Mouse (Mus musculus): ENCODE measurements at regions not wholly inside any gene's neighbourhood (a gene's known extent, or its start where the extent isn't known, plus 50 kb on each side); places are given as distances from the start of the nearest gene placed in this dataset.

- Histone ChIP-seq H3K27me3 (replicated peaks) (no peaks in the 10 kb centered on the region), H3K79me2 (replicated peaks; ENCODE audit: control insufficient read depth, extremely low read depth, insufficient read depth, poor library complexity, severe bottlenecking) (no peaks in the 10 kb centered on the region), H3K9me3 (replicated peaks; ENCODE audit: low read length) (no peaks in the 10 kb centered on the region), H3K36me3 (replicated peaks in 1 of 2; ENCODE audit: control insufficient read depth in 1 of 2, insufficient read depth in 1 of 2, low read length in 1 of 2) (no peaks in the 10 kb centered on the region), H3K4me3 (replicated peaks in 1 of 3; ENCODE audit: low read depth in 2 of 3, low read length in 2 of 3, poor library complexity in 1 of 3) (no peak overlapping the region), H3K9ac (ENCODE audit: insufficient read depth, low read depth) (no peak overlapping the region), H3K27ac (ENCODE audit: insufficient read depth, low read depth) (no peak overlapping the region), H3K4me2 (ENCODE audit: insufficient read depth, low read depth, poor library complexity, severe bottlenecking) (no peak overlapping the region), H3K4me1 (ENCODE audit: control insufficient read depth in 1 of 2, insufficient read depth in 2 of 2) (no peaks in the 10 kb centered on the region)
- DNase-seq (ENCODE audit: extremely low read depth): no peak
- TF ChIP-seq HCFC1 (IDR thresholded peaks at IDR 0.05; ENCODE audit: low read depth, low read length) (no peak), SMC3 (IDR thresholded peaks at IDR 0.05; ENCODE audit: low read depth, low read length) (no peak), ZMIZ1 (IDR thresholded peaks at IDR 0.05; ENCODE audit: low read depth, low read length) (no peak), ZKSCAN1 (IDR thresholded peaks at IDR 0.05; ENCODE audit: borderline replicate concordance, low read depth, low read length) (no peak)
- dilution Hi-C loops (cut with MboI; ENCODE audit: extremely low pct_ligation_motif_present, extremely low pct_unique_long_range_greater_than_20kb, low sequenced_read_pairs) (no loop called here), in situ Hi-C loops (cut with MboI; ENCODE audit: low pct_ligation_motif_present, low pct_unique_long_range_greater_than_20kb, low sequenced_read_pairs) (no loop called here)
Measured at GRCm38 (mm10) chr13:28449026-28449425, 191.7 kb downstream of the Gm11361 start.

DNA sequence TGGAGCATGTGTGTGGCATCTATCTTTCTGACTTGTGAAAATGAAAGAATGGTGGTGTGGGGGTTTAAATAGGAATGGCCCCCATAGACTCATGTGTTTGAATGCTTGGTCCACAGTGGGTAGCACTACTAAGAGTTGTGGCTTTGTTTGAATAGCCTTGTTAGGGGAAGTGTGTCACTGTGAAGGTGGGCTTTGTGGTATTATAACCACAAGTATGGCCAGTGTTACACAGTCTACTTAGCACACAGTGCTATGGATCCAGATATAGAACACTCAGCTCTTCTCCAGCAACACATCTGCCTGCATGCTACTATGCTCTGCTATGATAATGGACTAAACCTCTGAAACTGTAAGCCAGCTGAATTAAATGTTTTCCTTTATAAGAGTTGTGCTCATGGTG, 184.9 kb downstream of the Gm11361 start:
- Histone ChIP-seq H3K4me2 (ENCODE audit: insufficient read depth, low read depth, poor library complexity, severe bottlenecking) (no peak overlapping the region), H3K36me3 (replicated peaks in 1 of 2; ENCODE audit: control insufficient read depth in 1 of 2, insufficient read depth in 1 of 2, low read length in 1 of 2) (no peaks in the 10 kb centered on the region), H3K4me3 (replicated peaks in 1 of 3; ENCODE audit: low read depth in 2 of 3, low read length in 2 of 3, poor library complexity in 1 of 3) (no peak overlapping the region), H3K79me2 (replicated peaks; ENCODE audit: control insufficient read depth, extremely low read depth, insufficient read depth, poor library complexity, severe bottlenecking) (no peaks in the 10 kb centered on the region), H3K27ac (ENCODE audit: insufficient read depth, low read depth) (no peak overlapping the region), H3K9me3 (replicated peaks; ENCODE audit: low read length) (peaks cover 7% of the 10 kb centered on the region), H3K4me1 (ENCODE audit: control insufficient read depth in 1 of 2, insufficient read depth in 2 of 2) (peaks cover 0 to 6% of the 10 kb centered on the region in 2 experiments; a peak in 1 of 4 replicates), H3K27me3 (replicated peaks) (no peaks in the 10 kb centered on the region), H3K9ac (ENCODE audit: insufficient read depth, low read depth) (no peak overlapping the region)
- no peak for TF ChIP-seq PAX5 (IDR thresholded peaks at IDR 0.05; ENCODE audit: low read length)
- no peak for TF ChIP-seq TBP (conservative IDR thresholded peaks at IDR 0.05; ENCODE audit: low read depth, low read length)
- no peak for TF ChIP-seq POLR2A (IDR thresholded peaks at IDR 0.05; ENCODE audit: low read depth, low read length)
- no peak for TF ChIP-seq GABPA (IDR thresholded peaks at IDR 0.05; ENCODE audit: insufficient replicate concordance, low read depth, low read length)
- no peak for TF ChIP-seq IRF4 (IDR thresholded peaks at IDR 0.05; ENCODE audit: low read depth, low read length)
- TF ChIP-seq CTCF (conservative IDR thresholded peaks at IDR 0.05 in 1 of 2, IDR thresholded peaks at IDR 0.05 in 1 of 2; ENCODE audit: low read depth in 2 of 2, low read length in 2 of 2): no peak
- no peak for TF ChIP-seq POLR2AphosphoS2 (IDR thresholded peaks at IDR 0.05; ENCODE audit: low read depth, low read length)
- no peak for TF ChIP-seq RAD21 (IDR thresholded peaks at IDR 0.05; ENCODE audit: low read depth, low read length)
- no peak for TF ChIP-seq ZKSCAN1 (IDR thresholded peaks at IDR 0.05; ENCODE audit: borderline replicate concordance, low read depth, low read length)
- no peak for TF ChIP-seq ETS1 (conservative IDR thresholded peaks at IDR 0.05; ENCODE audit: low read depth, low read length)
- dilution Hi-C loops (cut with MboI; ENCODE audit: extremely low pct_ligation_motif_present, extremely low pct_unique_long_range_greater_than_20kb, low sequenced_read_pairs): no loop called here
- in situ Hi-C loops (cut with MboI; ENCODE audit: low pct_ligation_motif_present, low pct_unique_long_range_greater_than_20kb, low sequenced_read_pairs): no loop called here
- no peak for DNase-seq (ENCODE audit: extremely low read depth)

DNA sequence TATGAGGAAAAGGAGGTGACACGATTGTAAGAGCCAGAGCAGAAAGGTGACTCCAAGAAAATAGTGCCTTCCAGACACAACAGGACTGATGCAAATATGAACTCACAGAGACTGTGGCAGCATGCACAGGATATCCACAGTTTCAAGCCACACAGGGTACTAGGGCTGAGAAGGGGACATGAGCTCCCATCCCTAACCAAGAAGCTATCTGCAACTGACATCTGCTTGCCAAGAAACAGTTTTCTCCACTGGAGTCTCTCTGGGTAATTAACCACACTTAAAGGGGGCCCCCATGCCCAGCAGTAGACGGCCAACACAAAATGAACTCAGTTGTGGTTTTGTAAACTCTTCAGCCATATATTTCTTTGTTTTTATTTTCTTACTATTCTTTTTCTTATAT, 176.1 kb downstream of the Gm11361 start:
- Histone ChIP-seq H3K9me3 (replicated peaks; ENCODE audit: low read length) (no peaks in the 10 kb centered on the region), H3K27me3 (replicated peaks) (no peaks in the 10 kb centered on the region), H3K27ac (ENCODE audit: insufficient read depth, low read depth) (no peak overlapping the region), H3K4me1 (ENCODE audit: control insufficient read depth in 1 of 2, insufficient read depth in 2 of 2) (no peaks in the 10 kb centered on the region), H3K4me2 (ENCODE audit: insufficient read depth, low read depth, poor library complexity, severe bottlenecking) (no peak overlapping the region), H3K4me3 (replicated peaks in 1 of 3; ENCODE audit: low read depth in 2 of 3, low read length in 2 of 3, poor library complexity in 1 of 3) (no peak overlapping the region), H3K36me3 (replicated peaks in 1 of 2; ENCODE audit: control insufficient read depth in 1 of 2, insufficient read depth in 1 of 2, low read length in 1 of 2) (no peaks in the 10 kb centered on the region), H3K9ac (ENCODE audit: insufficient read depth, low read depth) (no peak overlapping the region), H3K79me2 (replicated peaks; ENCODE audit: control insufficient read depth, extremely low read depth, insufficient read depth, poor library complexity, severe bottlenecking) (no peaks in the 10 kb centered on the region)
- no peak for DNase-seq (ENCODE audit: extremely low read depth)
- dilution Hi-C loops (cut with MboI; ENCODE audit: extremely low pct_ligation_motif_present, extremely low pct_unique_long_range_greater_than_20kb, low sequenced_read_pairs) (no loop called here), in situ Hi-C loops (cut with MboI; ENCODE audit: low pct_ligation_motif_present, low pct_unique_long_range_greater_than_20kb, low sequenced_read_pairs) (no loop called here)
- no peak for TF ChIP-seq USF1 (IDR thresholded peaks at IDR 0.05; ENCODE audit: low read depth, low read length)
- no peak for TF ChIP-seq KAT2A (IDR thresholded peaks at IDR 0.05; ENCODE audit: insufficient replicate concordance, low read length)
- no peak for TF ChIP-seq EP300 (IDR thresholded peaks at IDR 0.05; ENCODE audit: low read length)
- TF ChIP-seq MEF2A (IDR thresholded peaks at IDR 0.05; ENCODE audit: borderline replicate concordance, low read depth, low read length): no peak
- TF ChIP-seq MYC (IDR thresholded peaks at IDR 0.05; ENCODE audit: low read depth, low read length): no peak
- no peak for TF ChIP-seq ELF1 (IDR thresholded peaks at IDR 0.05; ENCODE audit: low read depth, low read length)
- TF ChIP-seq SIN3A (IDR thresholded peaks at IDR 0.05; ENCODE audit: low read length): no peak
- TF ChIP-seq E2F4 (IDR thresholded peaks at IDR 0.05; ENCODE audit: insufficient replicate concordance, low read depth, low read length): no peak
- no peak for TF ChIP-seq CTCF (conservative IDR thresholded peaks at IDR 0.05 in 1 of 2, IDR thresholded peaks at IDR 0.05 in 1 of 2; ENCODE audit: low read depth in 2 of 2, low read length in 2 of 2)
- no peak for TF ChIP-seq ZKSCAN1 (IDR thresholded peaks at IDR 0.05; ENCODE audit: borderline replicate concordance, low read depth, low read length)
- TF ChIP-seq POLR2A (IDR thresholded peaks at IDR 0.05; ENCODE audit: low read depth, low read length): no peak
- TF ChIP-seq ZC3H11A (IDR thresholded peaks at IDR 0.05; ENCODE audit: low read depth, low read length): no peak
- TF ChIP-seq MAZ (IDR thresholded peaks at IDR 0.05; ENCODE audit: low read depth, low read length): no peak
- TF ChIP-seq SMC3 (IDR thresholded peaks at IDR 0.05; ENCODE audit: low read depth, low read length): no peak
- TF ChIP-seq CHD1 (IDR thresholded peaks at IDR 0.05; ENCODE audit: low read depth, low read length): no peak
- TF ChIP-seq TBP (conservative IDR thresholded peaks at IDR 0.05; ENCODE audit: low read depth, low read length): no peak
- no peak for TF ChIP-seq USF2 (conservative IDR thresholded peaks at IDR 0.05; ENCODE audit: low read depth, low read length)
- TF ChIP-seq MXI1 (IDR thresholded peaks at IDR 0.05; ENCODE audit: low read depth, low read length): no peak
- TF ChIP-seq ETS1 (conservative IDR thresholded peaks at IDR 0.05; ENCODE audit: low read depth, low read length): no peak

Data from CH12.LX (cell line).